Mouse (Mus musculus): ENCODE measurements around the gene Gm28038. TPM values are rescaled to one million over a fixed set of nuclear protein-coding genes. Genes with fewer than 3 reads are reported as not detected.
A peak's percentile ranks its signal among the peaks of the same experiment; 100 is the strongest.

The Gm28038 gene
- polyA plus RNA-seq, 1 experiment: not detected

DNA sequence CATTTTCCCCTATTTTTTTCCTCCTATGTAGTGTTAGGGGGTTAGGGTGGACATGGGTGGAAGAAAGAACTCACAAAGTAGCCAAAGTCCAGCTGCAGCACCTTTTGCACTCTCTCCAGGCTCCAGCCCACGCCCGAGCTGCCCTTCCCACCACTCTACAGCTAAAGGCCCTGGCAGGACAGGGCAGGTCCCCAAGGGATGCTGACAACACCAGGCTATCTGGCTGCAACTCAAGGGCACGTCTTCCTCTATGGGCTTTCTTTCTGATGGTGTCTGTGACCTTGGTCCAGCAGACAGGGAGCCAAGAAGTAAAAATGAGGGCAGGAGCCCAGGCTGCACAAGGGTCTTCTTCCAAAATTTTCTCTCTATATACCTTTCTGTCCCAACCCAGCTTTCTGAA lies 808 bp downstream of the Gm28038 start:
- peaks cover 8% of the 10 kb centered on the region for H3K4me1 ChIP-seq (ENCODE audit: control insufficient read depth, insufficient read depth, low read length)
- DNase-seq: no peak
- 71% methylated on average over 3 of the region's 3 CpGs for WGBS
- H3K4me3 ChIP-seq (replicated peaks; ENCODE audit: extremely low read depth, low read depth, low read length): no peak overlapping the region
- TF ChIP-seq POLR2A (IDR thresholded peaks at IDR 0.05; ENCODE audit: borderline replicate concordance, extremely low read depth, low read depth, low read length): no peak
- no peak for TF ChIP-seq CTCF (IDR thresholded peaks at IDR 0.05; ENCODE audit: insufficient read depth, low read length)

DNA sequence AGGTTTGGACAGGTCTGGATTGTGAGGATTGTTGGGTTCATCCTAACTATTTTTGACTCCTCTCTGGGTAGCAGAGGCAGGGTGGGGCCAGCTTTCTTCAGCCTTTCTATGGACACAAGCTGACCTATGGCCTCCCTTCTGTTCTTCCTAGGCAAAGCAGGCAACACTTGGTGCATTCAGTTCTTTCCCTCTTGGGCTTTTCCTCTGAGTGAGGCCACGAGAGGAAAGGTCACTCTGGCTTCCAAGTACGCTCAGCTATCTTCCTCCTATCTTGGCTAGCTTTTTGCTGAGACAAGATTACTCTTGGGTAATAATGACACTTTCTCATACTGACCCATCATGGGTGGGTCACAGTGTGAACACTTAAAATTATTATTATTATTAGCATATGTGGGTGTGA lies 2.4 kb downstream of the Gm28038 start:
- TF ChIP-seq POLR2A (IDR thresholded peaks at IDR 0.05; ENCODE audit: borderline replicate concordance, extremely low read depth, low read depth, low read length): no peak
- TF ChIP-seq CTCF (IDR thresholded peaks at IDR 0.05; ENCODE audit: insufficient read depth, low read length): no peak
- Histone ChIP-seq H3K4me3 (replicated peaks; ENCODE audit: extremely low read depth, low read depth, low read length) (no peak overlapping the region), H3K4me1 (ENCODE audit: control insufficient read depth, insufficient read depth, low read length) (peaks cover 11% of the 10 kb centered on the region)
- WGBS: 74% methylated on average over 2 of the region's 2 CpGs
- DNase-seq: no peak

DNA sequence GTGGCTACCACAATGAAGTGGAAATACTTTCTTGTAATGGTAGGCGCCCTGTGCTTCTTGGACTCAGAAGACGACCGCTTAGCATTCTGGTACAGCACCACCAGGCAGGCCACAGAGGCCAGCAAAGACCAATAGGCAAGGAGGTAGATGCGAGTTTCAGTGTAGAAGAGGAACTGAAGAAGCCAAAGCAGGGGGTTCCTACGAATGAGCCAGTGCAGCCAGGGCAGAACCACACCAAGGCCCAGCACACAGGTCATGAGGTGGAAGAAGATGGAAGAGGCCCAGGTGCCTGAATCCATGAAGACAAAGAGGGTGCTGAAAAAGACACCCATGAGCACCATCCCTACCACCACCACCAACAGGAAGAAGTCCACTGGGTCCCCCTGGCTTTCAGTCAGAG lies 4.2 kb downstream of the Gm28038 start:
- no peak for TF ChIP-seq CTCF (IDR thresholded peaks at IDR 0.05; ENCODE audit: insufficient read depth, low read length)
- no peak for TF ChIP-seq POLR2A (IDR thresholded peaks at IDR 0.05; ENCODE audit: borderline replicate concordance, extremely low read depth, low read depth, low read length)
- DNase-seq: no peak
- WGBS: 88% methylated on average over 5 of the region's 5 CpGs
- peaks cover 11% of the 10 kb centered on the region for H3K4me1 ChIP-seq (ENCODE audit: control insufficient read depth, insufficient read depth, low read length)
- peak overlapping the region; percentile 75 for H3K4me3 ChIP-seq (replicated peaks; ENCODE audit: extremely low read depth, low read depth, low read length)

DNA sequence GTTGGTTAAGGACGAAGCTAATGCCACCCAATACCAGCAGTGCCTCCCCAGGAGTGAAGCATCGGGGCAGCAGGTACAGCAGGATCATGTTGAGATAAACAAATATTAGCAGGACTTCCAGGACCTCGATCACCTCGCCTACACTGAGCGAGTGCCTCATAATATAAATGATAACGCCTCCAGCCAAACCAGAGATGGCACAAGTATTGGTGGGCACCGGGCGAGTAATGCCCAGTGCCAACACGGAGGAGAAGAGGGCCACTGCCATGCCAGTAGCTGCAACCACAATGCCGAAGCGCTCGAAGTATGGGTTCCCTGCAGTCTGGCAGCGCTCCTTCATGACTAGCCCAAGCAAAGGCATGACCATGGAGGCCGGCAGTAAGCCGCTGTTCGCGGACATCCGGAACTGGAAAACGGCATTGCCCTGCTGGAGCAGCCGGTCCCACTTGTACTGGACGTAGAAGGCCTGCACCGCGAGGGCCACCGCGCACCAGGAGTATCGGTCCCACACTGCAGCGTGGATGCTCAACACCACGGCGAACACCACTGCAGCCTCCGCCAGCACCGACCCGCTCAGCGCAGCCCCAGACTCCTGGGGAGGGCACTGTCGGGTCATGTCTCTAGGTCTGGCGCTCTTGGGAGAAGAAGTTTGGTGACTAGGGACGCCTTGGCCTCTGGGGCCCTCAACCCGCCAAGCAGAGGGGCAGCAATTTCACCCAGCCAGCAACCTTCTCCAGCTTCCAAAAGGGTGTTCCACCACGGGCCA lies 4.8 kb downstream of the Gm28038 start:
- DNase-seq: peak; percentile 22
- peak overlapping the region; percentile 75 for H3K4me3 ChIP-seq (replicated peaks; ENCODE audit: extremely low read depth, low read depth, low read length)
- WGBS: 9% methylated on average over 38 of the region's 38 CpGs
- H3K4me1 ChIP-seq (ENCODE audit: control insufficient read depth, insufficient read depth, low read length): peaks cover 11% of the 10 kb centered on the region
- no peak for TF ChIP-seq CTCF (IDR thresholded peaks at IDR 0.05; ENCODE audit: insufficient read depth, low read length)
- no peak for TF ChIP-seq POLR2A (IDR thresholded peaks at IDR 0.05; ENCODE audit: borderline replicate concordance, extremely low read depth, low read depth, low read length)

DNA sequence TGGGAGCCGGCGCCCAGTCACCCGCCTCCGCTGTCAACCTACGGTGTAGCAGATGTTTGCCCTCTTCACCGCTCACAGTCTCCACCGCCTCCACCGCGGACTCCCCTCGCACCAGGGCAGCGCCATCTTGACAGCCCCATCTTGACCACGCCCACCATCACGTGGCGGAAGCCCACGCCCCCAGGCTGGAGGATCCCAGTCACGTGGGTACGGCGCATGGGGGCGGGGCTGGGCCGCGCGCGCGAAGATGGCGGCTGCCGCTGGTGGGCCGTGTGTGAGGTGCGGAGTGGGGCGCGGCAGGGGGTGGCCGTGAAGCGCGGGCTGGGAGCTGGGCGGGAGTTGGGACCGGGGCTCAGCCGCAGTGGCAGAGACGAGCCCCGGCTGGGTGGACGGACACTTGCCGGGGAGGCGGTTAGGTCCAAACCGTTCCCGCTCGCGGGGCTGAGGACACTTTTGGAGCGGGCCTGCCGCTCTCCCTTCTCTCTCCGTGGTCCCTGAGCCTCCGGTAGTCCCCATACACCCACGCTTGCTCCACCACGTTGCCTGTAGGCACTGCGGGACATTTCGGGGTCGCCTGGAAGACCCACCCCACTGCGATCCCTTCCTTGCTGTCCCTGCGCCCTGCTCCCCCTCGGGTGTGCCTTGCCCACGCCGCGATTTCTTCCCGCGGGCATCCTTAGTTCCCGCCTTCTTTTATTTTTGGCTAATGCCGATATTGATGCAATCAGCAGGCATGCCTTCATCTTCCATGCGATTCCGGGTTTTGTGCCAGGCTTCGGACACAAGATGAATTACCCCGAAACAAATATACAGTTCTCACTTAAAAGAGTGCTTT lies 5.6 kb downstream of the Gm28038 start, which contains the start of the genes Dolk and Nup188:
Gene Dolk (minus strand): TSS at position 143 of the 835 bp plus-strand sequence.
Gene Nup188 (plus strand): TSS at position 206 of the 835 bp plus-strand sequence.
- Histone ChIP-seq H3K4me1 (ENCODE audit: control insufficient read depth, insufficient read depth, low read length) (peaks cover 11% of the 10 kb centered on the region), H3K4me3 (replicated peaks; ENCODE audit: extremely low read depth, low read depth, low read length) (peak within 1 kb of the TSS; percentile 75)
- no peak for TF ChIP-seq CTCF (IDR thresholded peaks at IDR 0.05; ENCODE audit: insufficient read depth, low read length)
- peak; percentile 95 for TF ChIP-seq POLR2A (IDR thresholded peaks at IDR 0.05; ENCODE audit: borderline replicate concordance, extremely low read depth, low read depth, low read length)
- WGBS: under 1% methylated on average over 68 of the region's 68 CpGs
- peak; percentile 97 for DNase-seq

DNA sequence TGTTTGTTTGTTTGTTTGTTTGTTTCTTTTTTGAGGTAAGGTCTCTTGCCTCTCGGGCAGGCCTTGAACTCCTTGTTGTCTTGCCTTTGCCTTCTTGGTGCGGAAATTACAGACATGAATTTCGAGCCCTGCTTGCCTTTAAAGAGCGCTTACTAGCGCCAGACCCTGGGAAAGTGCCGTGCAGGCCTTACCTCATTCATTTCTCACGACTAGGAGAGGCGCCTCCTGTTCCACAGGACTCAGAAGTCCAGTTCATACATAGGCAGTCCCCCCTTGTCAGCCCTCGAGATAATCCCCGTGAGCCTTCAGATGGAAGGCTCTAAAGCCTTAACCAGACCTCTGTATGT lies 6.2 kb downstream of the Gm28038 start:
- peaks cover 11% of the 10 kb centered on the region for H3K4me1 ChIP-seq (ENCODE audit: control insufficient read depth, insufficient read depth, low read length)
- WGBS: under 1% methylated on average over 10 of the region's 10 CpGs
- no peak for DNase-seq

DNA sequence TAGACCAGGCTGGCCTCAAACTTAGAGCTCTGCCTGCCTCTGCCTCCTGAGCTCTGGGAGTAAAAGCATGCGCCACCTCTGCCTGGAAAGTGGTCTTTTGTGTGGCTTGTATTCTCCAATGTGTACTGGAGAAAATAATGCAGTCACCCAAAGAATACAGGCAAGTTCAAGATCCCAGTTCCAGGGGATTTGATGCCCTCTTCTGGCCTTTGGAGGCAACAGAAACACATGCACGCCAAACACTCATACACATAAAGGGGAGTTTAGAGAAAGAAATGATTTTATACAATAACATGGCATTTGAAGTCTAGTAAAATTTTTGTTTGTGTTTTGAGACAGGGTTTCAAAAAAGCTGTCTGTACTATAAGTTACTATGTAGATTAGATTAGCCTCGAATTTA lies 18.7 kb downstream of the Gm28038 start:
- no peak for TF ChIP-seq CTCF (IDR thresholded peaks at IDR 0.05; ENCODE audit: insufficient read depth, low read length)
- TF ChIP-seq POLR2A (IDR thresholded peaks at IDR 0.05; ENCODE audit: borderline replicate concordance, extremely low read depth, low read depth, low read length): no peak
- Histone ChIP-seq H3K4me3 (replicated peaks; ENCODE audit: extremely low read depth, low read depth, low read length) (no peak overlapping the region), H3K4me1 (ENCODE audit: control insufficient read depth, insufficient read depth, low read length) (no peaks in the 10 kb centered on the region)
- WGBS: 74% methylated on average over 3 of the region's 3 CpGs
- DNase-seq: no peak

More for the DNA sequence above, 6.2 kb downstream of the Gm28038 start:
- TF ChIP-seq POLR2A (IDR thresholded peaks at IDR 0.05; ENCODE audit: borderline replicate concordance, extremely low read depth, low read depth, low read length) (no peak), CTCF (IDR thresholded peaks at IDR 0.05; ENCODE audit: insufficient read depth, low read length) (no peak)
- peak overlapping the region; percentile 75 for H3K4me3 ChIP-seq (replicated peaks; ENCODE audit: extremely low read depth, low read depth, low read length)

DNA sequence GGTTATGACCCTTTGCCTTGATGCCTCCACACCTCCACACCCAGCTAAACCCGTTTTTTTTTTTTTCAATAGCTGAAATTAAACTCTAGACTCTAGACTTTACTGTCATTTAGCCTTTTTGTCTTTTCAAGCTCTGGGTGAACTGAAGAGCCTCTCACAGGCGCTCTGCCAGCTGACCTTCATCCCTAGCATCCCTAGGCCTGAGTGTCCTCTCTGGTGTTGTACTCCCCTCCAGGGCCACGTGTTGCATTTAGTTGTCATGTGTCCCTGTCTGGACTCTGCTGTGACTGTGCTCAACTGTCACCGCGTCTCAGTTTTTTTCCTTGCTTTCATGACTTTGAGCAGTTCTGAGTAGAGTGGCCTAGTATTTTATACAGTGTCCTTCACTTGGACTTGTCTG lies 19.1 kb downstream of the Gm28038 start:
- 85% methylated on average over 5 of the region's 5 CpGs for WGBS
- no peaks in the 10 kb centered on the region for H3K4me1 ChIP-seq (ENCODE audit: control insufficient read depth, insufficient read depth, low read length)
- TF ChIP-seq POLR2A (IDR thresholded peaks at IDR 0.05; ENCODE audit: borderline replicate concordance, extremely low read depth, low read depth, low read length) (no peak), CTCF (IDR thresholded peaks at IDR 0.05; ENCODE audit: insufficient read depth, low read length) (no peak)
- DNase-seq: no peak
- no peak overlapping the region for H3K4me3 ChIP-seq (replicated peaks; ENCODE audit: extremely low read depth, low read depth, low read length)

DNA sequence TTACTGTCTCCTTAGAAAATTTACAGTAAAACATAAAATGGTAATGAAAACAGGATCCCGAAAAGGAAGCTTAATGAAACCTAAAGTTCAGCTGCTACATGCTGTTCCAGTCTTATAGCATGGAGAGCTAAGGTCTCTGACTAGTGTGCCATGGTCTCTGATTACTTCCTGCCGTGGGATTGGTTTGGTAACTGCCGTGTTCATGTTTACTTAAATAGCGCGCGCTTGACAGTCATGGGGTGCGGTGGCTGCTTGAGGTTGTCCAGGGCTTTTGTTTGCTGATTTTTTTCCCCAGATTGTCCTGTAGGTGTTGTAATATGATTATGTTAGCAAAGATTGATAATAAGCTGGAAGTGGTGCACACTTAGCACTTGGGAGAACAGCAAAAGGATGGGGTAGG lies 25.2 kb downstream of the Gm28038 start:
- TF ChIP-seq POLR2A (IDR thresholded peaks at IDR 0.05; ENCODE audit: borderline replicate concordance, extremely low read depth, low read depth, low read length): no peak
- TF ChIP-seq CTCF (IDR thresholded peaks at IDR 0.05; ENCODE audit: insufficient read depth, low read length): no peak
- no peaks in the 10 kb centered on the region for H3K4me1 ChIP-seq (ENCODE audit: control insufficient read depth, insufficient read depth, low read length)
- 82% methylated on average over 7 of the region's 7 CpGs for WGBS
- H3K4me3 ChIP-seq (replicated peaks; ENCODE audit: extremely low read depth, low read depth, low read length): no peak overlapping the region
- no peak for DNase-seq
